Mouse (Mus musculus): ENCODE measurements around the gene Paip2b. TPM values are rescaled to one million over a fixed set of nuclear protein-coding genes. Genes with fewer than 3 reads are reported as not detected.
"Not testable (repeated sequence)": the region's sequence is repeated elsewhere in the genome, so short reads cannot be mapped to it uniquely, and the experiment has no call there.

Gene Paip2b
- polyA plus RNA-seq, 1 experiment from 2014 or later = 30.0 TPM

GRCm38 (mm10) chr6:83838046-83838445, 6.5 kb upstream of the Paip2b start:
- H3K4me3 ChIP-seq = no peak overlapping the region
- H3K9me3 ChIP-seq (replicated peaks) = no peaks in the 10 kb centered on the region
- H3K4me2 ChIP-seq = no peak overlapping the region
- H3K9ac ChIP-seq = no peak overlapping the region
- ATAC-seq = no peak
- WGBS = 88% methylated on average over 2 of the region's 2 CpGs
- H3K27ac ChIP-seq = no peak overlapping the region
- no peaks in the 10 kb centered on the region for H3K4me1 ChIP-seq
- H3K27me3 ChIP-seq = no peaks in the 10 kb centered on the region
- no peaks in the 10 kb centered on the region for H3K36me3 ChIP-seq (ENCODE audit: poor library complexity, severe bottlenecking)

DNA sequence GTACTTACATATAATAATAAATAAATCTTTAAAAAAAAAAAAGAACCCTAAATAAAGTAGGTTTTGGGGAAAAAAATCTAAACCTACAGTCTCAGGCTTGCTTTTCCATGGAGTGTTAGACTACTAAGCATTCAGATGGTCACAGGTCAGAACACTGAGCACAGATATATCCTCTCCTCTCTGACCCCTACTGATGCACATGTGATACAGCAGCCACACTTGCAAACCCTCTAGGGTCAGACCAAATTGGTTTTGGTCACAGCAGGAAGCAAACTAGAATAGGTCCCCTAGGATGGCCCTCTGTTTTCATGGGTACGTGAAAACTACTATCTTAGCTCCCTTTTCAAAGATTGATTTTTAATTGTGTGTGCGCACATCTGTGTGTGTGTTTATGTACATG, 5.3 kb upstream of the Paip2b start:
- no peaks in the 10 kb centered on the region for H3K36me3 ChIP-seq (ENCODE audit: poor library complexity, severe bottlenecking)
- H3K9ac ChIP-seq = no peak overlapping the region
- no peak for ATAC-seq
- no peak overlapping the region for H3K27ac ChIP-seq
- 84% methylated on average over 2 of the region's 2 CpGs for WGBS
- no peaks in the 10 kb centered on the region for H3K27me3 ChIP-seq
- no peaks in the 10 kb centered on the region for H3K4me1 ChIP-seq
- no peak overlapping the region for H3K4me3 ChIP-seq
- H3K4me2 ChIP-seq = no peak overlapping the region
- H3K9me3 ChIP-seq (replicated peaks) = no peaks in the 10 kb centered on the region

- peak overlapping the region; percentile 69 for H3K4me3 ChIP-seq
- peak overlapping the region; percentile 48; the same call in 1 of the 2 replicates for H3K9ac ChIP-seq
Measured at GRCm38 (mm10) chr6:83832393-83832792, 852 bp upstream of the Paip2b start.

GRCm38 (mm10) chr6:83830941-83831605, 468 bp downstream of the Paip2b start:
- ATAC-seq = no peak; the same call in 1 of the 2 replicates

More at GRCm38 (mm10) chr6:83832393-83832792, 852 bp upstream of the Paip2b start:
- not testable (repeated sequence) for H3K27me3 ChIP-seq; H3K9me3 ChIP-seq (replicated peaks); ATAC-seq; H3K36me3 ChIP-seq (ENCODE audit: poor library complexity, severe bottlenecking)
- 66% methylated on average over 1 of the region's 1 CpGs for WGBS
- Histone ChIP-seq H3K4me1 (peaks cover 18% of the 10 kb centered on the region), H3K27ac (peak overlapping the region; percentile 48; the same call in 1 of the 2 replicates), H3K4me2 (peak overlapping the region; percentile 53)

GRCm38 (mm10) chr6:83821856-83822255, 9.7 kb downstream of the Paip2b start:
- 30% methylated on average over 2 of the region's 2 CpGs for WGBS
- H3K9me3 ChIP-seq (replicated peaks) = peaks cover 6% of the 10 kb centered on the region; the same call in 1 of the 2 replicates
- H3K36me3 ChIP-seq (ENCODE audit: poor library complexity, severe bottlenecking) = no peaks in the 10 kb centered on the region; the same call in 1 of the 2 replicates
- no peak for ATAC-seq
- H3K9ac ChIP-seq = no peak overlapping the region
- H3K27me3 ChIP-seq = no peaks in the 10 kb centered on the region
- no peak overlapping the region for H3K27ac ChIP-seq
- peaks cover 25% of the 10 kb centered on the region for H3K4me1 ChIP-seq
- no peak overlapping the region for H3K4me3 ChIP-seq
- H3K4me2 ChIP-seq = no peak overlapping the region

More at GRCm38 (mm10) chr6:83830941-83831605, 468 bp downstream of the Paip2b start:
- WGBS = under 1% methylated on average over 35 of the region's 35 CpGs
- Histone ChIP-seq H3K27ac (peak overlapping the region; percentile 84), H3K4me2 (peak overlapping the region; percentile 76), H3K9ac (peak overlapping the region; percentile 87), H3K36me3 (ENCODE audit: poor library complexity, severe bottlenecking) (no peaks in the 10 kb centered on the region; the same call in 1 of the 2 replicates), H3K27me3 (no peaks in the 10 kb centered on the region), H3K4me1 (peaks cover 18% of the 10 kb centered on the region), H3K4me3 (peak overlapping the region; percentile 69), H3K9me3 (replicated peaks) (no peaks in the 10 kb centered on the region)

- H3K36me3 ChIP-seq (ENCODE audit: poor library complexity, severe bottlenecking) = peaks cover 6% of the 10 kb centered on the region
- no peak overlapping the region for H3K27ac ChIP-seq
- no peaks in the 10 kb centered on the region for H3K27me3 ChIP-seq
- no peak for ATAC-seq
- H3K4me2 ChIP-seq = no peak overlapping the region
- H3K9ac ChIP-seq = no peak overlapping the region
- H3K9me3 ChIP-seq (replicated peaks) = peaks cover 6% of the 10 kb centered on the region; the same call in 1 of the 2 replicates
- 85% methylated on average over 2 of the region's 2 CpGs for WGBS
- H3K4me1 ChIP-seq = peaks cover 25% of the 10 kb centered on the region
- no peak overlapping the region for H3K4me3 ChIP-seq
Measured at GRCm38 (mm10) chr6:83820727-83821515, 10.6 kb downstream of the Paip2b start.

- H3K4me2 ChIP-seq = no peak overlapping the region
- 49% methylated on average over 1 of the region's 1 CpGs for WGBS
- no peak for ATAC-seq
- peaks cover 19% of the 10 kb centered on the region for H3K36me3 ChIP-seq (ENCODE audit: poor library complexity, severe bottlenecking)
- no peak overlapping the region for H3K4me3 ChIP-seq
- H3K9ac ChIP-seq = no peak overlapping the region
- H3K27ac ChIP-seq = 0 out of 2 replicates have a peak overlapping the region, but pooled peaks have one; percentile 0
- no peaks in the 10 kb centered on the region for H3K27me3 ChIP-seq
- H3K9me3 ChIP-seq (replicated peaks) = peaks cover 6% of the 10 kb centered on the region; the same call in 1 of the 2 replicates
- H3K4me1 ChIP-seq = peaks cover 25% of the 10 kb centered on the region
Measured at GRCm38 (mm10) chr6:83818996-83819395, 12.5 kb downstream of the Paip2b start.

DNA sequence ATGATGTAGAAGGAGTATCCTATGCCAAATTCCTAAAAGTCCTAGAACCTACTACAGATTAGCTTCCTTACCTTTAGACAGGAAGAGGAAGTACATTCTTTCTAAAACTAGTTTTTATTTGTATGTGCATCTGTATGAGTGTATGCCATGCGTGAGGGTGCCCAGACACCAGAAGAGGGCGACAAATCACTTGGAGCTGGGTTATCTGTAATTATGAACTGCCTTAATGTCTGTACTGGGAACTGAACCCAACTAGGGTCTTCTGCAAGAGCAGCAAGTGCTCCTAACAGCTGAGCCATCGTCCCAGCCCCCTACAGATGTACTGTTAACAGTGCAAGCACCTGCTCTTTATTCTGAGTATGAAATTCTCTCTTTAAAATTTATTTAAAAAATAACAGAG, 15.7 kb downstream of the Paip2b start:
- H3K27ac ChIP-seq = no peak overlapping the region
- no peak overlapping the region for H3K4me3 ChIP-seq
- peaks cover 40% of the 10 kb centered on the region for H3K36me3 ChIP-seq (ENCODE audit: poor library complexity, severe bottlenecking)
- WGBS = 95% methylated on average over 3 of the region's 3 CpGs
- no peak overlapping the region for H3K9ac ChIP-seq
- peaks cover 6% of the 10 kb centered on the region; the same call in 1 of the 2 replicates for H3K9me3 ChIP-seq (replicated peaks)
- ATAC-seq = no peak
- no peak overlapping the region for H3K4me2 ChIP-seq
- H3K27me3 ChIP-seq = no peaks in the 10 kb centered on the region
- H3K4me1 ChIP-seq = peaks cover 15% of the 10 kb centered on the region

DNA sequence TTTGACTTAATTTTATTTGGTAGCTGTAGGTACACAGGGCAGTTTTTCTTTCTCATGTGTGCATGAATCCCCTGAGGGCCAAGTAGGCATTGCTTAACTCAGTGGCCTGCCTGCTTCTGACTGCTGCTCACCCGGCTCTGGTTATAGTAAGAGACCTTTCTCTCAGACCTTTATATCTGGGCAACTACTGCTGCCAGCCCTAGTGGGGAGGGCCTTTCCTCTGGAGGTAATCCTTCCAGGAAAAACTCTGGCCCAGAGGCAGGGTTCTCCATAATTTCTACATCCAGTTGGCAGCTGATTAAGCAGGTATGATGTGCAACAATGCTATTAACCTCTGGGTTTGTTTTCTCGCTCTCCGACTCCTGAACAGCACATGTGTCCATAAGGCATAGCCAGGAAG, 28.7 kb downstream of the Paip2b start:
- Histone ChIP-seq H3K4me1 (no peaks in the 10 kb centered on the region), H3K9ac (no peak overlapping the region), H3K27me3 (no peaks in the 10 kb centered on the region), H3K9me3 (replicated peaks) (no peaks in the 10 kb centered on the region), H3K36me3 (ENCODE audit: poor library complexity, severe bottlenecking) (peaks cover 75% of the 10 kb centered on the region), H3K27ac (no peak overlapping the region), H3K4me3 (no peak overlapping the region), H3K4me2 (no peak overlapping the region)
- WGBS = 90% methylated on average over 3 of the region's 3 CpGs
- no peak for ATAC-seq

DNA sequence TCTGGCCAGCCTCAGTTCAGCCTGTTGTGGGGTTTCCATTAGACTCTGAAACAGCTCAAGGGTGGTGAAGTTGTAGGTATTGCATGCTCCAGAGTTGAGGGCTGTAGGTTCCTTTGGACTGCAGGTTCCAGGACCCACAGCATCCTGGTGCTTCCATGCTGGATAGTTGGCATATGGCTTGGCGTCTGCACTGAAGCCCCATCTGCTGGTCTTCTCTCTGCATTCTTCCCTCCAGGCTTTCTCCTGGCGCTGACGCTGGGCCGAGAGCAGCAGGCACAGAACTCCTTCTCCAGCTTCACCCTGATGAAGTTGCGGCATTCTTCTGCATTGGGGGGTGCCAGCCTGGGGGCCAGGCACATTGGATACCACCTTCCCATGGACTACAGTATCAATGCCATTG, 29.5 kb downstream of the Paip2b start:
- WGBS = 94% methylated on average over 5 of the region's 5 CpGs
- no peak overlapping the region for H3K4me3 ChIP-seq
- H3K9ac ChIP-seq = no peak overlapping the region
- no peaks in the 10 kb centered on the region for H3K27me3 ChIP-seq
- peaks cover 69% of the 10 kb centered on the region for H3K36me3 ChIP-seq (ENCODE audit: poor library complexity, severe bottlenecking)
- no peak overlapping the region for H3K27ac ChIP-seq
- no peaks in the 10 kb centered on the region for H3K4me1 ChIP-seq
- no peak for ATAC-seq
- H3K9me3 ChIP-seq (replicated peaks) = no peaks in the 10 kb centered on the region
- no peak overlapping the region for H3K4me2 ChIP-seq

DNA sequence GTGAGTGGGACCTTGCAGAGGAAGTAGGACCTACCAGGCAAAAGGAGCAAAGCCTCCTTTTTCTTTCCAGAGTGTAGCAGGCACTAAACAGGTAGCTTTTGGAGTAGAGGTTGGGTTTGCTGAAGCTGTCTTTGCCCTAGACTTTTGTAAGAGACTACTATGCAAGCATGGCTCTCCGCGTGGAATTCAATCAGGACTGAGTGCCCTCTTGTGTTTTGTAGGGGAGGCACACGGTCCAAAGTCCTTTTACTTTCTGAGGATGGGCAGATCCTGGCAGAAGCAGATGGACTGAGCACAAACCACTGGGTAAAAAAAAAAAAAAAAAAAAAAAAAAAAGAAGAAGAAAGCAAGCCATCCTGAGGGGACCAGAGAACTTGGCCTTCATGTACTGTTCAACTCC, 34.9 kb downstream of the Paip2b start:
- Histone ChIP-seq H3K4me2 (no peak overlapping the region), H3K27me3 (no peaks in the 10 kb centered on the region), H3K27ac (no peak overlapping the region), H3K4me1 (peaks cover 12% of the 10 kb centered on the region), H3K9ac (no peak overlapping the region), H3K36me3 (ENCODE audit: poor library complexity, severe bottlenecking) (peaks cover 32% of the 10 kb centered on the region), H3K9me3 (replicated peaks) (no peaks in the 10 kb centered on the region), H3K4me3 (no peak overlapping the region)
- 60% methylated on average over 3 of the region's 3 CpGs for WGBS
- ATAC-seq = no peak

- no peak for ATAC-seq
Measured at GRCm38 (mm10) chr6:83795492-83795900, 36.0 kb downstream of the Paip2b start.

More at GRCm38 (mm10) chr6:83795492-83795900, 36.0 kb downstream of the Paip2b start:
- peak overlapping the region; percentile 96 for H3K27ac ChIP-seq
- no peaks in the 10 kb centered on the region for H3K27me3 ChIP-seq
- no peaks in the 10 kb centered on the region for H3K9me3 ChIP-seq (replicated peaks)
- peaks cover 20% of the 10 kb centered on the region for H3K36me3 ChIP-seq (ENCODE audit: poor library complexity, severe bottlenecking)
- H3K4me3 ChIP-seq = peak overlapping the region; percentile 76
- peaks cover 12% of the 10 kb centered on the region for H3K4me1 ChIP-seq
- peak overlapping the region; percentile 82 for H3K4me2 ChIP-seq
- WGBS = 22% methylated on average over 13 of the region's 13 CpGs
- H3K9ac ChIP-seq = peak overlapping the region; percentile 84
